Mouse (Mus musculus): ENCODE results near the gene Pygo1. TPM values are rescaled to one million over a fixed set of nuclear protein-coding genes. Genes with fewer than 3 reads are reported as not detected.

The Pygo1 gene
- total and polyA plus RNA-seq, 3 experiments, result not detected

- dilution Hi-C loops (cut with MboI; ENCODE audit: extremely low pct_ligation_motif_present, extremely low pct_unique_long_range_greater_than_20kb, low sequenced_read_pairs) (no loop called here), in situ Hi-C loops (cut with MboI; ENCODE audit: low pct_ligation_motif_present, low pct_unique_long_range_greater_than_20kb, low sequenced_read_pairs) (no loop called here)
- Histone ChIP-seq H3K9ac (ENCODE audit: insufficient read depth, low read depth) (peak overlapping the region; percentile 14), H3K9me3 (replicated peaks; ENCODE audit: low read length) (no peaks in the 10 kb centered on the region), H3K79me2 (replicated peaks; ENCODE audit: control insufficient read depth, extremely low read depth, insufficient read depth, poor library complexity, severe bottlenecking) (no peaks in the 10 kb centered on the region), H3K36me3 (replicated peaks in 1 of 2; ENCODE audit: control insufficient read depth in 1 of 2, insufficient read depth in 1 of 2, low read length in 1 of 2) (peaks cover 0 to 17% of the 10 kb centered on the region in 2 experiments), H3K27me3 (replicated peaks) (no peaks in the 10 kb centered on the region), H3K4me2 (ENCODE audit: insufficient read depth, low read depth, poor library complexity, severe bottlenecking) (peak overlapping the region; percentile 65), H3K4me3 (replicated peaks in 1 of 3; ENCODE audit: low read depth in 2 of 3, low read length in 2 of 3, poor library complexity in 1 of 3) (peak overlapping the region; percentile 21 to 54 (median 52)), H3K27ac (ENCODE audit: insufficient read depth, low read depth) (peak overlapping the region; percentile 40; the same call in 1 of the 2 replicates), H3K4me1 (ENCODE audit: control insufficient read depth in 1 of 2, insufficient read depth in 2 of 2) (peaks cover 18 to 35% of the 10 kb centered on the region in 2 experiments)
- no peak for DNase-seq (ENCODE audit: extremely low read depth)
- TF ChIP-seq GABPA (IDR thresholded peaks at IDR 0.05; ENCODE audit: insufficient replicate concordance, low read depth, low read length) (no peak), BHLHE40 (IDR thresholded peaks at IDR 0.05; ENCODE audit: low read depth, low read length) (0 out of 2 replicates have a peak, but pooled peaks have one; percentile 4)
Observed at GRCm38 (mm10) chr9:72961346-72961745, 35.9 kb downstream of the Pygo1 start.

GRCm38 (mm10) chr9:72961959-72962358 lies 36.5 kb downstream of the Pygo1 start:
- peak; percentile 29 for TF ChIP-seq HCFC1 (IDR thresholded peaks at IDR 0.05; ENCODE audit: low read depth, low read length)
- no peak for TF ChIP-seq ZNF384 (IDR thresholded peaks at IDR 0.05; ENCODE audit: low read depth, low read length)
- TF ChIP-seq POLR2A (IDR thresholded peaks at IDR 0.05; ENCODE audit: low read depth, low read length), result peak; percentile 46
- peak; percentile 27; the same call in 1 of the 2 replicates for TF ChIP-seq CHD1 (IDR thresholded peaks at IDR 0.05; ENCODE audit: low read depth, low read length)
- no peak for TF ChIP-seq GABPA (IDR thresholded peaks at IDR 0.05; ENCODE audit: insufficient replicate concordance, low read depth, low read length)
- TF ChIP-seq ELF1 (IDR thresholded peaks at IDR 0.05; ENCODE audit: low read depth, low read length), result peak; percentile 47; the same call in 1 of the 2 replicates
- Histone ChIP-seq H3K79me2 (replicated peaks; ENCODE audit: control insufficient read depth, extremely low read depth, insufficient read depth, poor library complexity, severe bottlenecking) (no peaks in the 10 kb centered on the region), H3K27ac (ENCODE audit: insufficient read depth, low read depth) (peak overlapping the region; percentile 31; the same call in 1 of the 2 replicates), H3K4me2 (ENCODE audit: insufficient read depth, low read depth, poor library complexity, severe bottlenecking) (peak overlapping the region; percentile 65), H3K4me3 (replicated peaks in 1 of 3; ENCODE audit: low read depth in 2 of 3, low read length in 2 of 3, poor library complexity in 1 of 3) (peak overlapping the region; percentile 48 to 54 (median 52)), H3K9ac (ENCODE audit: insufficient read depth, low read depth) (peak overlapping the region; percentile 14), H3K9me3 (replicated peaks; ENCODE audit: low read length) (no peaks in the 10 kb centered on the region), H3K36me3 (replicated peaks in 1 of 2; ENCODE audit: control insufficient read depth in 1 of 2, insufficient read depth in 1 of 2, low read length in 1 of 2) (peaks cover 0 to 17% of the 10 kb centered on the region in 2 experiments), H3K27me3 (replicated peaks) (no peaks in the 10 kb centered on the region), H3K4me1 (ENCODE audit: control insufficient read depth in 1 of 2, insufficient read depth in 2 of 2) (peaks cover 18 to 35% of the 10 kb centered on the region in 2 experiments)
- in situ Hi-C loops (cut with MboI; ENCODE audit: low pct_ligation_motif_present, low pct_unique_long_range_greater_than_20kb, low sequenced_read_pairs) (no loop called here), dilution Hi-C loops (cut with MboI; ENCODE audit: extremely low pct_ligation_motif_present, extremely low pct_unique_long_range_greater_than_20kb, low sequenced_read_pairs) (no loop called here)
- peak; percentile 52 for DNase-seq (ENCODE audit: extremely low read depth)

GRCm38 (mm10) chr9:72968349-72969061 lies 43.1 kb downstream of the Pygo1 start:
- Histone ChIP-seq H3K27ac (ENCODE audit: insufficient read depth, low read depth) (no peak overlapping the region), H3K27me3 (replicated peaks) (no peaks in the 10 kb centered on the region), H3K79me2 (replicated peaks; ENCODE audit: control insufficient read depth, extremely low read depth, insufficient read depth, poor library complexity, severe bottlenecking) (no peaks in the 10 kb centered on the region), H3K9ac (ENCODE audit: insufficient read depth, low read depth) (no peak overlapping the region), H3K36me3 (replicated peaks in 1 of 2; ENCODE audit: control insufficient read depth in 1 of 2, insufficient read depth in 1 of 2, low read length in 1 of 2) (peaks cover 0 to 49% of the 10 kb centered on the region in 2 experiments), H3K4me1 (ENCODE audit: control insufficient read depth in 1 of 2, insufficient read depth in 2 of 2) (peaks cover 2 to 24% of the 10 kb centered on the region in 2 experiments; a peak in 2 of 4 replicates), H3K4me2 (ENCODE audit: insufficient read depth, low read depth, poor library complexity, severe bottlenecking) (no peak overlapping the region), H3K4me3 (replicated peaks in 1 of 3; ENCODE audit: low read depth in 2 of 3, low read length in 2 of 3, poor library complexity in 1 of 3) (no peak overlapping the region), H3K9me3 (replicated peaks; ENCODE audit: low read length) (peaks cover 3% of the 10 kb centered on the region)
- in situ Hi-C loops (cut with MboI; ENCODE audit: low pct_ligation_motif_present, low pct_unique_long_range_greater_than_20kb, low sequenced_read_pairs) (loop anchor here (5.0 kb wide), 1 partner anchor 124 kb away; no protein-coding TSS in a partner anchor), dilution Hi-C loops (cut with MboI; ENCODE audit: extremely low pct_ligation_motif_present, extremely low pct_unique_long_range_greater_than_20kb, low sequenced_read_pairs) (no loop called here)
- peak; percentile 67 for DNase-seq (ENCODE audit: extremely low read depth)
- TF ChIP-seq USF2 (conservative IDR thresholded peaks at IDR 0.05; ENCODE audit: low read depth, low read length) (no peak), POLR2A (IDR thresholded peaks at IDR 0.05; ENCODE audit: low read depth, low read length) (no peak), CHD1 (IDR thresholded peaks at IDR 0.05; ENCODE audit: low read depth, low read length) (no peak), RAD21 (IDR thresholded peaks at IDR 0.05; ENCODE audit: low read depth, low read length) (peak; percentile 82), SIN3A (IDR thresholded peaks at IDR 0.05; ENCODE audit: low read length) (no peak), ETS1 (conservative IDR thresholded peaks at IDR 0.05; ENCODE audit: low read depth, low read length) (no peak), SMC3 (IDR thresholded peaks at IDR 0.05; ENCODE audit: low read depth, low read length) (peak; percentile 74), USF1 (IDR thresholded peaks at IDR 0.05; ENCODE audit: low read depth, low read length) (no peak), CTCF (conservative IDR thresholded peaks at IDR 0.05 in 1 of 2, IDR thresholded peaks at IDR 0.05 in 1 of 2; ENCODE audit: low read depth in 2 of 2, low read length in 2 of 2) (peak; percentile 55 to 85), IRF4 (IDR thresholded peaks at IDR 0.05; ENCODE audit: low read depth, low read length) (0 out of 2 replicates have a peak, but pooled peaks have one; percentile 20), JUN (IDR thresholded peaks at IDR 0.05; ENCODE audit: insufficient read depth, low read depth, low read length) (no peak), JUND (conservative IDR thresholded peaks at IDR 0.05; ENCODE audit: low read depth, low read length) (no peak), MYC (IDR thresholded peaks at IDR 0.05; ENCODE audit: low read depth, low read length) (0 out of 2 replicates have a peak, but pooled peaks have one; percentile 34), MAFK (IDR thresholded peaks at IDR 0.05; ENCODE audit: insufficient replicate concordance, low read length) (no peak)
